Comparison of ENCODE assay signal across 12 mouse cellular contexts in genomic region chr6:86800467-86800866, GRCm38 (mm10).
"Had no signal": no experiment of that assay in that cellular context is flagged by ENCODE, and none has a peak within 500 bp of the region (broad histone marks: within the 10 kb centered on the region; RNA-seq: fewer than 3 reads in every experiment).

No protein-coding gene starts in this region.

- DNase-seq: retina, postnatal 1 day; right cerebral cortex, adult 18-20 months; right cerebral cortex, postnatal 14 days; right cerebral cortex, postnatal 25 days; right cerebral cortex, postnatal 4 days; spleen, adult 18-20 months; thymus, adult 18-20 months; thymus, adult 2 months; thymus, postnatal 14 days; thymus, postnatal 25 days; thymus, postnatal 36 days; thymus, postnatal 4 days had no signal
